Comparison of ENCODE assay signal across 8 mouse cellular contexts in genomic region chr12:111760306-111760908, GRCm38 (mm10). TPM values are rescaled to one million over a fixed set of nuclear protein-coding genes. Genes with fewer than 3 reads are reported as not detected.
DNase-seq lines count a peak whose midpoint lies in the region; ATAC-seq and TF ChIP-seq lines count a peak whose summit lies in the region.

No protein-coding gene starts in this region.

- peaks cover 46% of the 10 kb centered on the region for H3K4me1 ChIP-seq in liver, embryonic 15.5 days (replicated peaks)

- no peak for TF ChIP-seq CTCF in gastrocnemius, adult 2 months (IDR thresholded peaks at IDR 0.05)

- DNase-seq in gastrocnemius, adult 2 months, result no peak
- DNase-seq in gastrocnemius, adult 18-20 months (ENCODE audit: low spot score), result no peak
- DNase-seq in 416B (ENCODE audit: low read depth), result peak; percentile 64
- no peak for DNase-seq in adipocyte (ENCODE audit: low spot score)
- DNase-seq in embryo, embryonic 9.5 days (ENCODE audit: extremely low spot score), result no peak
- DNase-seq in kidney, adult 11 months, result no peak

- peak overlapping the region; percentile 97; the same call in 1 of the 2 replicates for H3K27ac ChIP-seq in gastrocnemius, adult 2 months
- H3K27ac ChIP-seq in liver, embryonic 15.5 days (replicated peaks), result no peak overlapping the region

- intact Hi-C loops in gastrocnemius, adult 2 months (cut with DNase I), result no loop called here

- 73% methylated on average over 7 of the region's 7 CpGs for WGBS in liver, embryonic 15.5 days (ENCODE audit: insufficient replicate concordance)

- no peaks in the 10 kb centered on the region for H3K9me3 ChIP-seq in liver, embryonic 15.5 days (replicated peaks)

- H3K36me3 ChIP-seq in liver, embryonic 15.5 days (replicated peaks), result peaks cover 12% of the 10 kb centered on the region

- no peak overlapping the region for H3K9ac ChIP-seq in liver, embryonic 15.5 days

- peak overlapping the region; percentile 77 for H3K4me3 ChIP-seq in gastrocnemius, adult 2 months
- H3K4me3 ChIP-seq in liver, embryonic 15.5 days (replicated peaks), result no peak overlapping the region

- H3K27me3 ChIP-seq in liver, embryonic 15.5 days, result peaks cover 5% of the 10 kb centered on the region

- peak; percentile 40 for ATAC-seq in granulocyte monocyte progenitor cell, adult 5-6 weeks (replicated peaks; ENCODE audit: poor library complexity, severe bottlenecking)
- no peak for ATAC-seq in liver, embryonic 15.5 days (ENCODE audit: insufficient read depth)

- peak overlapping the region; percentile 96 for H3K4me2 ChIP-seq in liver, embryonic 15.5 days

RNA-seq across cellular contexts. Expression of gene Klc1, which starts 1.8 kb away (rescaled TPM):
- total RNA-seq in gastrocnemius, adult 2 months (2021), result 10 to 100 TPM; 61.5 to 75.9 TPM
- total RNA-seq in gastrocnemius, adult 18-20 months (2021), result 10 to 100 TPM; 59.1 to 60.1 TPM
- 45.3 and 48.2 TPM in 2 replicates for total RNA-seq in granulocyte monocyte progenitor cell, adult 5-6 weeks (2014; fragmentation: Nextera tagmentation)
- total RNA-seq in granulocyte monocyte progenitor cell, adult 5-6 weeks (2017), result 26.7 and 42.1 TPM in 2 replicates
- 18.1 and 18.3 TPM in 2 replicates for polyA plus RNA-seq in liver, embryonic 15.5 days (2015; fragmentation: Nextera tagmentation; extraction: Ambion mirVana)

RNA-seq across cellular contexts. Expression of gene Apopt1, which starts 47.3 kb away (rescaled TPM):
- 10 to 100 TPM; 37.4 to 46.7 TPM for total RNA-seq in gastrocnemius, adult 2 months (2021)
- total RNA-seq in gastrocnemius, adult 18-20 months (2021), result 10 to 100 TPM; 40.5 to 43.5 TPM
- 49.6 and 51.3 TPM in 2 replicates for total RNA-seq in granulocyte monocyte progenitor cell, adult 5-6 weeks (2014; fragmentation: Nextera tagmentation)
- total RNA-seq in granulocyte monocyte progenitor cell, adult 5-6 weeks (2017), result 57.2 and 60.9 TPM in 2 replicates
- polyA plus RNA-seq in liver, embryonic 15.5 days (2015; fragmentation: Nextera tagmentation; extraction: Ambion mirVana), result 18.1 and 18.2 TPM in 2 replicates

RNA-seq across cellular contexts. Expression of gene Bag5, which starts 47.4 kb away (rescaled TPM):
- 10 to 100 TPM; 14.7 to 19.2 TPM for total RNA-seq in gastrocnemius, adult 2 months (2021)
- 10 to 100 TPM; 16.0 to 16.9 TPM for total RNA-seq in gastrocnemius, adult 18-20 months (2021)
- 28.0 and 32.0 TPM in 2 replicates for total RNA-seq in granulocyte monocyte progenitor cell, adult 5-6 weeks (2014; fragmentation: Nextera tagmentation)
- total RNA-seq in granulocyte monocyte progenitor cell, adult 5-6 weeks (2017), result 33.3 and 41.2 TPM in 2 replicates
- polyA plus RNA-seq in liver, embryonic 15.5 days (2015; fragmentation: Nextera tagmentation; extraction: Ambion mirVana), result 15.8 and 15.9 TPM in 2 replicates

RNA-seq across cellular contexts. Expression of gene Xrcc3, which starts 53.3 kb away (rescaled TPM):
- total RNA-seq in gastrocnemius, adult 2 months (2021), result under 1 TPM in 1 of 2 experiments, not detected in 1; 0.47 TPM
- total RNA-seq in gastrocnemius, adult 18-20 months (2021), result under 1 TPM; 0.31 to 0.32 TPM
- 16.7 and 31.1 TPM in 2 replicates for total RNA-seq in granulocyte monocyte progenitor cell, adult 5-6 weeks (2014; fragmentation: Nextera tagmentation)
- total RNA-seq in granulocyte monocyte progenitor cell, adult 5-6 weeks (2017), result 6.8 and 8.6 TPM in 2 replicates
- polyA plus RNA-seq in liver, embryonic 15.5 days (2015; fragmentation: Nextera tagmentation; extraction: Ambion mirVana), result 5.1 and 5.7 TPM in 2 replicates

RNA-seq across cellular contexts. Expression of gene Zfyve21, which starts 53.6 kb away (rescaled TPM):
- total RNA-seq in gastrocnemius, adult 2 months (2021), result 10 to 100 TPM; 15.6 to 18.0 TPM
- 10 to 100 TPM; 13.6 to 15.8 TPM for total RNA-seq in gastrocnemius, adult 18-20 months (2021)
- 14.0 and 19.5 TPM in 2 replicates for total RNA-seq in granulocyte monocyte progenitor cell, adult 5-6 weeks (2014; fragmentation: Nextera tagmentation)
- 5.3 and 6.2 TPM in 2 replicates for total RNA-seq in granulocyte monocyte progenitor cell, adult 5-6 weeks (2017)
- 64.4 and 78.6 TPM in 2 replicates for polyA plus RNA-seq in liver, embryonic 15.5 days (2015; fragmentation: Nextera tagmentation; extraction: Ambion mirVana)
